Mouse (Mus musculus): Measurements from ENCODE around the gene Casc4. TPM values are rescaled to one million over a fixed set of nuclear protein-coding genes. Genes with fewer than 3 reads are reported as not detected.
"Not testable (repeated sequence)": the region's sequence is repeated elsewhere in the genome, so short reads cannot be mapped to it uniquely, and the experiment has no call there.

Gene Casc4
- polyA plus RNA-seq, 2 experiments, result 3.4 to 3.7 TPM

DNA sequence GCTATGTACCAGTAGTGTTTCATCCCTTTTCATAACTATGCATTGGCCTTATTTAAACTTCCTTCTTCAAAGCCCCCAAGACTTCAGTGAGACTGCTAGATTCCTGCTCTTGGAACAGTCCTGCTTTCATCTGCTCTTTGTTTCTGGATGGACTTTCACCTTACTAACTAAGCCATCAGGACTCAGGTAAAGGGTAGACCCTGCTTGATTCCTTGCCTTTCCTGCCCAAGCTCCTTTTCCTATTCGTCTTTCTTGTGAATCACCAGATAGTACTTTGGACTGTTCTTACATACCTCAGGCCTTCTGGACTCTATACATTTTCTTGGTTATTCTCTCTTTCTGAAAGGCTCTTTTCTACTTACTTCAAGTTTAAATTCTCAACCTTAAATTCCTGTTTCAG is 30.1 kb downstream of the Casc4 start:
- H3K27me3 ChIP-seq (ENCODE audit: control insufficient read depth, insufficient read depth, low read length), result no peaks in the 10 kb centered on the region
- no peaks in the 10 kb centered on the region for H3K4me1 ChIP-seq (replicated peaks; ENCODE audit: control insufficient read depth in 2 of 2, insufficient read depth in 2 of 2, low read length in 1 of 2)
- H3K9me3 ChIP-seq (ENCODE audit: control insufficient read depth, low read length), result no peaks in the 10 kb centered on the region
- H3K4me2 ChIP-seq (ENCODE audit: low read depth), result no peak overlapping the region
- ATAC-seq (ENCODE audit: insufficient read depth), result no peak
- H3K27ac ChIP-seq, result no peak overlapping the region
- 62% methylated on average over 1 of the region's 1 CpGs for WGBS (ENCODE audit: insufficient replicate concordance)
- H3K4me3 ChIP-seq (ENCODE audit: insufficient read depth in 1 of 2, low read depth in 2 of 2, low read length in 2 of 2), result no peak overlapping the region
- no peak overlapping the region for H3K9ac ChIP-seq (replicated peaks)
- no peak for DNase-seq (ENCODE audit: low read depth in 3 of 3, low spot score in 3 of 3)
- no peak for TF ChIP-seq CTCF (IDR thresholded peaks at IDR 0.05; ENCODE audit: low read depth)
- TF ChIP-seq EP300 (IDR thresholded peaks at IDR 0.05; ENCODE audit: low read depth), result no peak
- H3K36me3 ChIP-seq (replicated peaks; ENCODE audit: control insufficient read depth, insufficient read depth, low read depth), result no peaks in the 10 kb centered on the region

DNA sequence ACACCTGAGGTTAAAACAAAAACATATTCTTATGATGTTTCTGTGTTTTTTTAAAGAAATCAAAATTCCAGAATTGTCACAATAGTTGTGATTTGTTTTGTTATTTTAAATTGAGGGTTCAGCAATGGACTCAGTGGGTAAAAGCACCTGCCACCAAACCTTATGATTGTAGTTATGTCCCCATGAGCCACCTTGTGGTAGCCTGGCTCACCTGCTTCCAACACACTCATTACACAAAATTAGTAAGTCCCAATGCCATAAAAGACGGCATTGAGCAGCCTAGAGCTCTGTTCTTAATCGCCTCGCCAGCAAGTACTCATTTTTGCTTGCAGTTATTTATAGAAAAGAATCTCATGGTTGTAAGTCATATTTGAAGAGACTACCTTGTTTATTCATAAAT is 43.2 kb downstream of the Casc4 start:
- H3K27ac ChIP-seq, result no peak overlapping the region
- no peak overlapping the region for H3K4me3 ChIP-seq (ENCODE audit: insufficient read depth in 1 of 2, low read depth in 2 of 2, low read length in 2 of 2)
- no peak overlapping the region for H3K9ac ChIP-seq (replicated peaks)
- no peaks in the 10 kb centered on the region for H3K27me3 ChIP-seq (ENCODE audit: control insufficient read depth, insufficient read depth, low read length)
- TF ChIP-seq CTCF (IDR thresholded peaks at IDR 0.05; ENCODE audit: low read depth) (no peak), EP300 (IDR thresholded peaks at IDR 0.05; ENCODE audit: low read depth) (no peak)
- no peaks in the 10 kb centered on the region for H3K9me3 ChIP-seq (ENCODE audit: control insufficient read depth, low read length)
- no peak for DNase-seq (ENCODE audit: low read depth in 3 of 3, low spot score in 3 of 3)
- no peaks in the 10 kb centered on the region for H3K4me1 ChIP-seq (replicated peaks; ENCODE audit: control insufficient read depth in 2 of 2, insufficient read depth in 2 of 2, low read length in 1 of 2)
- no peaks in the 10 kb centered on the region; the same call in 1 of the 2 replicates for H3K36me3 ChIP-seq (replicated peaks; ENCODE audit: control insufficient read depth, insufficient read depth, low read depth)
- WGBS (ENCODE audit: insufficient replicate concordance), result 63% methylated on average over 3 of the region's 3 CpGs
- no peak overlapping the region for H3K4me2 ChIP-seq (ENCODE audit: low read depth)
- ATAC-seq (ENCODE audit: insufficient read depth), result no peak

DNA sequence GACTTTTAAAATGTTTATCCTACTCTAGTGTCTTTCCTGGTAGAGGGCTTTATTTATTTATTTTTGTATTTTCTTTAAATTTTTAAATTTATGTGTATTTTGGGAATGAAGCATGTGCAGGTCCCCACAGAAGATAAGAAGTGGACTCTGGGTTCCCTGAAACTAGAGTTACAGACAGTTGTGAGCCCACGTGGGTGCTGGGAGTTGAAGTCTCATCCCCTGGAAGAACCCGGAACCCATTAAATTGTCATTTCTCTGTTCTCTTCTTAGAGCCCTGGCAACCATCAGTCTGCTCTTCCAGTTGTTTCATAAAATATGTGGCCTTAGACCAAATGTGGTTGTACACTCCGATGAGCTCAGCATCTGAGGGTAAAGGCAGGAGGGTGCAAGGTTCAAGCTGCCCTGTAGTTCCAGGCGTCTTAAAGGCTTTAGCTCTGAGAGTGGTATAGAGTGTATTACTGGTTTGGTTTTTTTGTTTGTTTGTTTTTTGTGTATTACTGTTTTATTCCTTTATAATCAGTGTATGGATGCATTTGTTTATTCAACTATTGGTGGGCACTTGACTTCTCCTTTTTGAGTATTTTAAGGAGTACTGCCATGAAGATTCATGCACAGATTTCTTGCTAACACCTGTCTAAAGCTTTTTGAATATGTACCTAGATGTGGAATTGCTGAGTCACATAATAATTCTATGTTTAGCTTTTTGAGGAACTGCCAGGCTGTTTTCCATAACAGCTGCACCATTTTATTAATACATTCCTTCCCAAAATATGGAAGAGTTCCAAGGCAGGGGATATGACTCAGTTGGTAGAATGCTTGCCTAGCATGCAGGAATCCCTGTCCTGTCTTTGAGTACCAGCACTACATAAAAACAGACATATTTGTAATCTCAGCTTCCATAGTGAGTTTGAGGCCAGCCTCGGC is 49.5 kb downstream of the Casc4 start:
- ATAC-seq (ENCODE audit: insufficient read depth) (no peak), DNase-seq (ENCODE audit: low read depth in 3 of 3, low spot score in 3 of 3) (no peak)
- H3K27me3 ChIP-seq (ENCODE audit: control insufficient read depth, insufficient read depth, low read length), result no peaks in the 10 kb centered on the region
- TF ChIP-seq EP300 (IDR thresholded peaks at IDR 0.05; ENCODE audit: low read depth), result no peak
- no peak for TF ChIP-seq CTCF (IDR thresholded peaks at IDR 0.05; ENCODE audit: low read depth)
- H3K36me3 ChIP-seq (replicated peaks; ENCODE audit: control insufficient read depth, insufficient read depth, low read depth), result no peaks in the 10 kb centered on the region; the same call in 1 of the 2 replicates
- H3K9ac ChIP-seq (replicated peaks), result no peak overlapping the region
- H3K4me2 ChIP-seq (ENCODE audit: low read depth), result no peak overlapping the region
- H3K4me1 ChIP-seq (replicated peaks; ENCODE audit: control insufficient read depth in 2 of 2, insufficient read depth in 2 of 2, low read length in 1 of 2), result no peaks in the 10 kb centered on the region
- WGBS (ENCODE audit: insufficient replicate concordance), result 68% methylated on average over 5 of the region's 5 CpGs
- no peaks in the 10 kb centered on the region for H3K9me3 ChIP-seq (ENCODE audit: control insufficient read depth, low read length)
- no peak overlapping the region for H3K27ac ChIP-seq
- H3K4me3 ChIP-seq (ENCODE audit: insufficient read depth in 1 of 2, low read depth in 2 of 2, low read length in 2 of 2), result no peak overlapping the region

DNA sequence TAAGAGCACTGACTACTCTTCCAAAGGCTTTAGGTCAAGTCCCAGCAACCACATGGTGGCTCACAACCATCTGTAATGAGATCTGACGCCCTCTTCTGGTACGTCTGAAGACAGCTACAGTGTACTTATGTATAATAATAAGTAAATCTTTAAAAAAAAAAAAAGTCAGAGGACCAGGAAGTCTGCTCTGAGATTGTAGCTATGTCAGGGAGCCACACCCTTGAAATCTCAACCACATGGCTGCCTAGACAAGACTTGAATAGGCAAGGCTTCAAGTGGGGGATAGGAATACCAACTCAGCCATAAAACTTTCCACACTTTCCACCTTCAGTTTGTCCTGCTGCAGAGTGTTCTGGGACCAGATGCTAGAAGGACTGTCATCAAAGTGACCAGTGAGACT is 70.9 kb downstream of the Casc4 start:
- not testable (repeated sequence) for H3K36me3 ChIP-seq (replicated peaks; ENCODE audit: control insufficient read depth, insufficient read depth, low read depth); H3K27me3 ChIP-seq (ENCODE audit: control insufficient read depth, insufficient read depth, low read length); H3K9me3 ChIP-seq (ENCODE audit: control insufficient read depth, low read length); DNase-seq (ENCODE audit: low read depth in 3 of 3, low spot score in 3 of 3); H3K4me1 ChIP-seq (replicated peaks; ENCODE audit: control insufficient read depth in 2 of 2, insufficient read depth in 2 of 2, low read length in 1 of 2); H3K9ac ChIP-seq (replicated peaks); H3K4me2 ChIP-seq (ENCODE audit: low read depth); H3K4me3 ChIP-seq (ENCODE audit: insufficient read depth in 1 of 2, low read depth in 2 of 2, low read length in 2 of 2); H3K27ac ChIP-seq; ATAC-seq (ENCODE audit: insufficient read depth)
- 51% methylated on average over 2 of the region's 2 CpGs for WGBS (ENCODE audit: insufficient replicate concordance)

GRCm38 (mm10) chr2:121943364-121943763 is 76.6 kb downstream of the Casc4 start:
- DNase-seq (ENCODE audit: low read depth in 3 of 3, low spot score in 3 of 3) (no peak), ATAC-seq (ENCODE audit: insufficient read depth) (no peak)
- no peak overlapping the region for H3K4me2 ChIP-seq (ENCODE audit: low read depth)
- H3K9ac ChIP-seq (replicated peaks), result no peak overlapping the region
- H3K4me3 ChIP-seq (ENCODE audit: insufficient read depth in 1 of 2, low read depth in 2 of 2, low read length in 2 of 2), result no peak overlapping the region
- no peak for TF ChIP-seq CTCF (IDR thresholded peaks at IDR 0.05; ENCODE audit: low read depth)
- TF ChIP-seq EP300 (IDR thresholded peaks at IDR 0.05; ENCODE audit: low read depth), result no peak
- H3K9me3 ChIP-seq (ENCODE audit: control insufficient read depth, low read length), result no peaks in the 10 kb centered on the region
- H3K27me3 ChIP-seq (ENCODE audit: control insufficient read depth, insufficient read depth, low read length), result no peaks in the 10 kb centered on the region
- H3K27ac ChIP-seq, result no peak overlapping the region
- no peaks in the 10 kb centered on the region for H3K36me3 ChIP-seq (replicated peaks; ENCODE audit: control insufficient read depth, insufficient read depth, low read depth)
- WGBS (ENCODE audit: insufficient replicate concordance), result 48% methylated on average over 3 of the region's 3 CpGs
- no peaks in the 10 kb centered on the region for H3K4me1 ChIP-seq (replicated peaks; ENCODE audit: control insufficient read depth in 2 of 2, insufficient read depth in 2 of 2, low read length in 1 of 2)

Measured in liver, embryonic 14.5 days (tissue).